Mouse (Mus musculus): ENCODE data around the gene 1700012P22Rik.

Gene 1700012P22Rik

GRCm38 (mm10) chr4:144438672-144439071 lies at the start of gene 1700012P22Rik:
Gene 1700012P22Rik (minus strand): TSS chr4:144438772.
- DNase-seq (ENCODE audit: low read depth, low spot score), result no peak

- no peak for DNase-seq (ENCODE audit: low read depth, low spot score)
Measured at GRCm38 (mm10) chr4:144468091-144468490, 29.5 kb upstream of the 1700012P22Rik start.

- no peak for DNase-seq (ENCODE audit: low read depth, low spot score)
Measured at GRCm38 (mm10) chr4:144465206-144465605, 26.6 kb upstream of the 1700012P22Rik start.

- DNase-seq (ENCODE audit: low read depth, low spot score), result no peak
Measured at GRCm38 (mm10) chr4:144463656-144464055, 25.1 kb upstream of the 1700012P22Rik start, which contains the start of gene Aadacl3. Gene Aadacl3 (minus strand): TSS chr4:144463756.

GRCm38 (mm10) chr4:144453217-144453616 lies 14.6 kb upstream of the 1700012P22Rik start, which contains the start of gene Gm9944:
Gene Gm9944 (minus strand): TSS chr4:144453317.
- DNase-seq (ENCODE audit: low read depth, low spot score), result no peak

GRCm38 (mm10) chr4:144448546-144448945 lies 10.0 kb upstream of the 1700012P22Rik start:
- no peak for DNase-seq (ENCODE audit: low read depth, low spot score)

GRCm38 (mm10) chr4:144441582-144441981 lies 3.0 kb upstream of the 1700012P22Rik start:
- DNase-seq (ENCODE audit: low read depth, low spot score), result no peak

- no peak for DNase-seq (ENCODE audit: low read depth, low spot score)
Measured at GRCm38 (mm10) chr4:144441095-144441494, 2.5 kb upstream of the 1700012P22Rik start.

GRCm38 (mm10) chr4:144433216-144433615 lies 5.4 kb downstream of the 1700012P22Rik start:
- DNase-seq (ENCODE audit: low read depth, low spot score), result no peak

GRCm38 (mm10) chr4:144430723-144431122 lies 7.8 kb downstream of the 1700012P22Rik start:
- DNase-seq (ENCODE audit: low read depth, low spot score), result no peak

GRCm38 (mm10) chr4:144428868-144429267 lies 9.7 kb downstream of the 1700012P22Rik start:
- no peak for DNase-seq (ENCODE audit: low read depth, low spot score)

GRCm38 (mm10) chr4:144424590-144424989 lies 14.0 kb downstream of the 1700012P22Rik start:
- no peak for DNase-seq (ENCODE audit: low read depth, low spot score)

- DNase-seq (ENCODE audit: low read depth, low spot score), result no peak
Measured at GRCm38 (mm10) chr4:144420644-144421043, 17.9 kb downstream of the 1700012P22Rik start.

- DNase-seq (ENCODE audit: low read depth, low spot score), result no peak
Measured at GRCm38 (mm10) chr4:144408290-144408689, 30.3 kb downstream of the 1700012P22Rik start, which contains the start of gene Pramef12. Gene Pramef12 (minus strand): TSS chr4:144408464.

- DNase-seq (ENCODE audit: low read depth, low spot score), result no peak
Measured at GRCm38 (mm10) chr4:144406261-144406660, 32.3 kb downstream of the 1700012P22Rik start.

- DNase-seq (ENCODE audit: low read depth, low spot score), result no peak
Measured at GRCm38 (mm10) chr4:144404456-144405086, 34.0 kb downstream of the 1700012P22Rik start.

- no peak for DNase-seq (ENCODE audit: low read depth, low spot score)
Measured at GRCm38 (mm10) chr4:144402712-144403111, 35.9 kb downstream of the 1700012P22Rik start.

GRCm38 (mm10) chr4:144396316-144396715 lies 42.3 kb downstream of the 1700012P22Rik start:
- DNase-seq (ENCODE audit: low read depth, low spot score), result no peak

GRCm38 (mm10) chr4:144377911-144378310 lies 60.7 kb downstream of the 1700012P22Rik start, which contains the start of gene Pramef20:
Gene Pramef20 (minus strand): TSS chr4:144377933.
- no peak for DNase-seq (ENCODE audit: low read depth, low spot score)

Measured in telencephalon, adult 2 months (tissue).